Mouse (Mus musculus) liver, adult 2 months (tissue): ENCODE results near the gene Tcf25.

Experiments used
- CTCF ChIP-seq: fragments of 200-500 bp; IDR thresholded peaks from 2 replicates; pipeline ENCODE4 v1.5.1; 2011; ENCODE audit warnings: low read depth, low read length, control low read depth
- POLR2A ChIP-seq: fragments of 200-500 bp; IDR thresholded peaks from 2 replicates; pipeline ENCODE4 v1.6.1; 2011; ENCODE audit warnings: low read length, control low read depth; ENCODE audit not compliant: insufficient read depth; ENCODE audit errors: extremely low read depth

- TF ChIP-seq POLR2A (no peak), CTCF (peak; percentile 87)
Measured at GRCm38 (mm10) chr8:123442871-123443575, 69.5 kb downstream of the Tcf25 start.
